Mouse (Mus musculus): Measurements from ENCODE around the gene Nck1.

- TF ChIP-seq GATA1 (IDR thresholded peaks at IDR 0.05; ENCODE audit: borderline replicate concordance, low read length), result no peak
- no peak for TF ChIP-seq FLI1 (IDR thresholded peaks at IDR 0.05; ENCODE audit: low read length)
Measured at GRCm38 (mm10) chr9:100488056-100488713, 57.7 kb downstream of the Nck1 start.
